In the genomic region with DNA sequence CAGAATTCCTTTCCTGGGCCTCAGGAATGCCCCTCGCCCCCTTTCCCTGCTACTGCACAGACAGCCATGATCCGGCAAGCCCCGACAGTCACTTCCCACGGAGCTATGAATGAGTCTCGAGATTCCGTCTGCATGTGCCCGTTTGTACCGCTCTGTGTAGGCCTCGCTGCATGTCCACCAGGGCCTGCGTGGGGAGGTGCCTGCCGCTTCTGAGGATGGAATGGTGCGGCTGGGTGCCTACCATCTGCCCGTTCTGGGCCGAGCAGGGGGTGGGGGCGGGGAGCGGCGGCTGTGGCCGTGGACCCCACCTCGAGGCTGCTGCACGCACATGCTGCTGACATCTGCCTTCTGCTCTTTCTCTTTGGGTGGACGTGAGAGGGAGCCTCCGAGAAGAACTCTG, we compare ENCODE assay signal across 16 mouse cellular contexts. TPM values are rescaled to one million over a fixed set of nuclear protein-coding genes. Genes with fewer than 3 reads are reported as not detected.
A peak's percentile ranks its signal among the peaks of the same experiment; 100 is the strongest.
DNase-seq lines count a peak whose midpoint lies in the region; ATAC-seq lines count a peak whose summit lies in the region.
"Had no signal": no experiment of that assay in that cellular context is flagged by ENCODE, and none has a peak within 500 bp of the region (broad histone marks: within the 10 kb centered on the region; RNA-seq: fewer than 3 reads in every experiment).

No protein-coding gene starts in this region.

- WGBS in hindbrain, embryonic 10.5 days, result 41% methylated on average over 22 of the region's 22 CpGs
- 34% methylated on average over 22 of the region's 22 CpGs for WGBS in hindbrain, embryonic 13.5 days
- 48% methylated on average over 22 of the region's 22 CpGs for whole genome bisulfite sequencing in limb, embryonic 13.5 days

- H3K27ac ChIP-seq in hindbrain, embryonic 10.5 days, result peak overlapping the region; percentile 77
- H3K27ac ChIP-seq in hindbrain, embryonic 13.5 days, result no peak overlapping the region
- peak overlapping the region; percentile 58 for H3K27ac ChIP-seq in limb, embryonic 13.5 days
- H3K27ac ChIP-seq: gastrocnemius, adult 2 months; heart, embryonic 15.5 days had no signal

- no peaks in the 10 kb centered on the region for H3K9me3 ChIP-seq in hindbrain, embryonic 10.5 days
- no peaks in the 10 kb centered on the region for H3K9me3 ChIP-seq in hindbrain, embryonic 13.5 days
- no peaks in the 10 kb centered on the region for H3K9me3 ChIP-seq in limb, embryonic 13.5 days
- H3K9me3 ChIP-seq: heart, embryonic 15.5 days had no signal

- peak; percentile 50 for DNase-seq in cerebellum, postnatal 14 days
- DNase-seq in cerebellum, postnatal 4 days (ENCODE audit: low spot score in 2 of 2), result no peak
- peak; percentile 19 for DNase-seq in hindbrain, embryonic 10.5 days (ENCODE audit: low spot score)
- peak; percentile 53 for DNase-seq in brain, adult 2 months (ENCODE audit: low read depth, low spot score)
- no peak for DNase-seq in liver
- DNase-seq in right cerebral cortex, adult 2 months (ENCODE audit: low spot score in 2 of 2), result no peak
- DNase-seq: cerebellum, adult 11-12 months; gastrocnemius, adult 2 months; kidney, postnatal 10 days; thymus, postnatal 4 days had no signal

- ATAC-seq in hindbrain, embryonic 13.5 days (ENCODE audit: low FRiP score), result no peak
- ATAC-seq in limb, embryonic 13.5 days (ENCODE audit: low FRiP score, low read depth), result no peak
- ATAC-seq: inflammation-experienced regulatory T-cells, adult 6 months; lung, postnatal 0 days had no signal

- H3K4me2 ChIP-seq in hindbrain, embryonic 13.5 days, result no peak overlapping the region
- no peak overlapping the region; the same call in 1 of the 2 replicates for H3K4me2 ChIP-seq in limb, embryonic 13.5 days (replicated peaks)
- H3K4me2 ChIP-seq: heart, embryonic 15.5 days; liver, embryonic 11.5 days had no signal

- peaks cover 49% of the 10 kb centered on the region for H3K27me3 ChIP-seq in hindbrain, embryonic 10.5 days (ENCODE audit: insufficient read depth, poor library complexity, severe bottlenecking)
- H3K27me3 ChIP-seq in hindbrain, embryonic 13.5 days, result peaks cover 10% of the 10 kb centered on the region; the same call in 1 of the 2 replicates
- peaks cover 22% of the 10 kb centered on the region; the same call in 1 of the 2 replicates for H3K27me3 ChIP-seq in limb, embryonic 13.5 days

- H3K9ac ChIP-seq in hindbrain, embryonic 13.5 days, result no peak overlapping the region
- 0 out of 2 replicates have a peak overlapping the region, but pooled peaks have one; percentile 26 for H3K9ac ChIP-seq in limb, embryonic 13.5 days
- H3K9ac ChIP-seq: heart, embryonic 15.5 days had no signal

- no peak overlapping the region for H3K4me3 ChIP-seq in hindbrain, embryonic 10.5 days
- H3K4me3 ChIP-seq in hindbrain, embryonic 13.5 days, result no peak overlapping the region
- H3K4me3 ChIP-seq in limb, embryonic 13.5 days, result no peak overlapping the region
- H3K4me3 ChIP-seq: gastrocnemius, adult 2 months; heart, embryonic 15.5 days had no signal

- peaks cover 29% of the 10 kb centered on the region for H3K4me1 ChIP-seq in hindbrain, embryonic 10.5 days (replicated peaks)
- H3K4me1 ChIP-seq in hindbrain, embryonic 13.5 days (replicated peaks), result peaks cover 13% of the 10 kb centered on the region
- H3K4me1 ChIP-seq in limb, embryonic 13.5 days, result peaks cover 28% of the 10 kb centered on the region

- 0 out of 2 replicates have a peak, but pooled peaks cover 5% of the 10 kb centered on the region for H3K36me3 ChIP-seq in hindbrain, embryonic 10.5 days
- H3K36me3 ChIP-seq in hindbrain, embryonic 13.5 days, result peaks cover 25% of the 10 kb centered on the region
- no peaks in the 10 kb centered on the region for H3K36me3 ChIP-seq in limb, embryonic 13.5 days
- H3K36me3 ChIP-seq: heart, embryonic 15.5 days had no signal

RNA-seq across cellular contexts. Expression of a gene that starts 45.6 kb away (rescaled TPM):
- 89.9 and 94.7 TPM in 2 replicates for polyA plus RNA-seq in hindbrain, embryonic 10.5 days (2016; fragmentation: Nextera tagmentation; extraction: Ambion mirVana)
- polyA plus RNA-seq in hindbrain, embryonic 13.5 days (2015; fragmentation: Nextera tagmentation; extraction: Ambion mirVana), result 26.1 and 32.2 TPM in 2 replicates
- 71.9 and 73.0 TPM in 2 replicates for polyA plus RNA-seq in limb, embryonic 13.5 days (2015; fragmentation: Nextera tagmentation; extraction: Ambion mirVana)

Comparison
In these comparisons a context has a peak if more than half of its experiments do, and no peak if none do; other contexts are left out.
1. DNase-seq: peak in cerebellum, postnatal 14 days (2 of 2), hindbrain, embryonic 10.5 days (single experiment) and brain, adult 2 months (single experiment); none in cerebellum, postnatal 4 days (0 of 2), liver (single experiment) and right cerebral cortex, adult 2 months (0 of 2).